Mouse (Mus musculus) kidney, adult 8-10 months (tissue): ENCODE measurements at regions not wholly inside any gene's neighbourhood (a gene's known extent, or its start where the extent isn't known, plus 50 kb on each side); places are given as distances from the start of the nearest gene placed in this dataset.
"Not testable (repeated sequence)": the region's sequence is repeated elsewhere in the genome, so short reads cannot be mapped to it uniquely, and the experiment has no call there.

ENCODE experiments used
- DNase-seq, 2 experiments: peaks; one replicate each; pipeline ENCODE4 v3.0.0; 2022

GRCm38 (mm10) chr2:116444163-116444562 lies 378.5 kb upstream of the Meis2 start:
- no peak for DNase-seq

GRCm38 (mm10) chr2:116440252-116440651 lies 374.6 kb upstream of the Meis2 start:
- DNase-seq, result no peak

- no peak for DNase-seq
These were observed 367.8 kb upstream of the Meis2 start for GRCm38 (mm10) chr2:116433481-116433880.

- no peak for DNase-seq
These were observed 358.5 kb upstream of the Meis2 start for GRCm38 (mm10) chr2:116424131-116424530.

GRCm38 (mm10) chr2:116417428-116418195 lies 352.0 kb upstream of the Meis2 start:
- no peak for DNase-seq

- DNase-seq, result no peak
These were observed 350.1 kb upstream of the Meis2 start for GRCm38 (mm10) chr2:116415742-116416141.

- no peak for DNase-seq
These were observed 336.5 kb upstream of the Meis2 start for GRCm38 (mm10) chr2:116402113-116402512.

GRCm38 (mm10) chr2:116399966-116400365 lies 334.3 kb upstream of the Meis2 start:
- no peak for DNase-seq

GRCm38 (mm10) chr2:116368811-116369210 lies 303.2 kb upstream of the Meis2 start:
- DNase-seq, result no peak

- no peak for DNase-seq
These were observed 298.5 kb upstream of the Meis2 start for GRCm38 (mm10) chr2:116364136-116364535.

- no peak for DNase-seq
These were observed 292.5 kb upstream of the Meis2 start for GRCm38 (mm10) chr2:116358145-116358544.

- no peak for DNase-seq
These were observed 282.9 kb upstream of the Meis2 start for GRCm38 (mm10) chr2:116348530-116348914.

GRCm38 (mm10) chr2:116347827-116348529 lies 282.3 kb upstream of the Meis2 start:
- DNase-seq, result no peak

- DNase-seq, result no peak
These were observed 266.2 kb upstream of the Meis2 start for GRCm38 (mm10) chr2:116331801-116332200.

GRCm38 (mm10) chr2:116322039-116322770 lies 256.6 kb upstream of the Meis2 start:
- DNase-seq, result no peak

- DNase-seq, result no peak
These were observed 233.9 kb upstream of the Meis2 start for GRCm38 (mm10) chr2:116299551-116299950.

GRCm38 (mm10) chr2:116289886-116290285 lies 224.2 kb upstream of the Meis2 start:
- DNase-seq, result no peak

GRCm38 (mm10) chr2:116243191-116243590 lies 177.6 kb upstream of the Meis2 start:
- not testable (repeated sequence) for DNase-seq

GRCm38 (mm10) chr2:116236731-116237130 lies 171.1 kb upstream of the Meis2 start:
- DNase-seq, result no peak

- no peak for DNase-seq
These were observed 167.2 kb upstream of the Meis2 start for GRCm38 (mm10) chr2:116232793-116233192.

- peak in 1 of 2 experiments; percentile 24 for DNase-seq
These were observed 150.8 kb upstream of the Meis2 start for GRCm38 (mm10) chr2:116216418-116216817.

- no peak for DNase-seq
These were observed 135.9 kb upstream of the Meis2 start for GRCm38 (mm10) chr2:116201248-116202223.
